Mouse (Mus musculus): ENCODE data around the gene Olfr917.

Gene Olfr917

DNA sequence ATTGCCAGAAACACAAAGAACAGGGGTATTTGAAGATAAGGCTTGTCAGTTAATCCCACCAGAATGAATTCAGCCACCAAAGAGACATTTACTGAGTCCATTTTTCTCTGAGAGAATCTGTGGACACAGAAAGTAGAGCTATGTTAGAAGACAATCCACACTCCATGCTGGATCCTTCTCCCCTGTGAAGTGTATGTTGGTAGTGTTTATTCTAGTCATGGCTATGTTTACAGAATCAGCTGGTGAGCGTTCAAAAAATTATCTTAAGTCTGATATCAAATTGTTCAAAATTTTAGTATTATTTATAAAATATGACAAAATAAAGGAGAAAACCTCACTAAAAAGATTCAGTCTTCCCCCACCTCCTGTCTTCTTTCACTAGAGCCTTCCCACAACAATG, at the start of gene Olfr917:
TSS of gene Olfr917 (minus strand) at position 101 of the 400 bp plus-strand sequence.
- DNase-seq (ENCODE audit: low read depth): no peak

DNA sequence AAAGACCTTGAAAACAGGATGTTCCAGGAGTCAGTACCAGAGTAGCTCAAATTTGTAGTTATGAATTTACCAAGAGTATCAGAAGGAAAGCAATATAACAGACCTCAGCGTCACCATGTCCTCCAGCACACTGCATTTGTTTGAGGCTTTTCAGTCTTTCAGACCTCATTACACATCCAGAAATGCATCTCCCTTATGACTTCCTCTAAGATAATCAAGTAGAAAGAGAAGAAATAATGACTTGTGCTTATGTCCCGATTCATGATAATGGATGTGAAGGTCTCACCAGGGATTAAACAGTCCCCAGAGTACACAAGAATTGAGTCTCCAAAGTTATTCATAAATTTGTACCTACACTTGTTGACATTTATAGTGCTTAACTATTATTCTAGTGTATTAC, 8.9 kb upstream of the Olfr917 start, which contains the start of gene Olfr918:
TSS of gene Olfr918 (minus strand) at position 101 of the 400 bp plus-strand sequence.
- no peak for DNase-seq (ENCODE audit: low read depth)

DNA sequence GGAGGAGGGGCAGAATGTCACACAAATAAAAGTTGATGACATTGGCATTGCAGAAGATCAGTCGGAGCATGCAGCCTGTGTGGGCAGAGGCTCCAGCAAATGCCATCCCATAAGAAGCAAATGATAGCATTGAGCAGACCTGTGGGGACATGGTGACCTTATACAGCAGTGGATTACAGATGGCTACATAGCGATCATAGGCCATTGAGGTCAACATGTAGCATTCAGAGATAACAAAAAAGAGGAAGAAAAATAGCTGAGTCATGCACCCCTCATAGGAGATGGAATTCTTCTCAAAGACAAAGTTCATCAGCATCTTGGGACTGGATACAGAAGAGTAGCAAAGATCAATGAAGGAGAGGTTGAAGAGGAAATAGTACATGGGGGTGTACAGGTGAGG, 7.2 kb upstream of the Olfr917 start:
- no peak for DNase-seq (ENCODE audit: low read depth)

DNA sequence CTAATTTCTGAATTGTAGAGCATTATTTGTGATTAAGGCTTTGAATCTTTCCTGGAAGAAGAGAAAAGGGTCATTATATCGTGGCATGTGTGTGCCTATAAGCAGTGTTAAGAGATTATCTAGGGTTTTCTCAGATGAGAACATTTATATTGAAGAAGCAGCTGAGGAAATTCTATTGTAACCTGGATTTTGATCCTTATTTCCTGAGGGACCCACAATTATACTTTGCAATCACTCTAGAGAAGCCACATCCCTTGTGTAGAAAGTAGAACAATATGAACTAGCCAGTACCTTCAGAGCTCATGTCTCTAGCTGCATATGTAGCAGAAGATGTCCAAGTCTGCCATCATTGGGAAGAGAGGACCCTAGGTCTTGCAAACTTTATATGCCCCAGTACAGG, 5.9 kb downstream of the Olfr917 start, which contains the start of gene Olfr916:
TSS of gene Olfr916 (minus strand) at position 101 of the 400 bp plus-strand sequence.
- no peak for DNase-seq (ENCODE audit: low read depth)

DNA sequence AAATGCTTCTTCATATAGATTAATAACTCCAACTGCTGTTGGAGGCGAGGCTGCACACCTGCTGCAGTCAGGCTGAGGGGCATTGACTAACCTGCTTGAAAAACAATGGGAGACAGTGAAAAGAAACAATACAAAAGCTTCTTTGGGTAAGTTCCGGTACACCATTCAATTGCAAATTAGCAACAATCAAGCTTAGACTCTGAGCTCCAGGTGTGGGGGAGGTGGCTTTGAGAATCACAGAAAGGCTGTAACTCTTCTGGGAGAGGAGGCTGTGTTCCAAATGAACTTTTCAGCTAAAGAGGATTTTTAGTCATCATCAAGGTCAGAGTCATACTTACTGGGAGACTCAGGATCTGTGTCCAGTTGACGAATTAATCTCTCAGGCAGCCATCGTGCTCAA, 33.2 kb downstream of the Olfr917 start:
- DNase-seq (ENCODE audit: low read depth): no peak

Measured in fibroblast of lung, adult 2 months (primary cell).